Mouse (Mus musculus) liver, postnatal 0 days (tissue): ENCODE results near the gene Ahsa1. TPM values are rescaled to one million over a fixed set of nuclear protein-coding genes. Genes with fewer than 3 reads are reported as not detected.

Source experiments
- ATAC-seq: fragments of 200-750 bp; cut with Nextera tagmentation; 2 replicates; pipeline ENCODE4 v1.8.0; 2017; ENCODE audit warnings: mild to moderate bottlenecking, moderate library complexity
- DNase-seq: peaks from one replicate; pipeline ENCODE4 v3.0.0-alpha.2; 2016
- H3K27ac ChIP-seq: fragments of 300-500 bp; sonication (generic); 2 replicates; pipeline ENCODE4 v1.5.1; 2014; ENCODE audit warnings: antibody characterized with exemption, moderate library complexity, mild to moderate bottlenecking, low read depth
- H3K27me3 ChIP-seq: fragments of 300-500 bp; sonication (generic); 2 replicates; pipeline ENCODE4 v1.6.1; 2014; ENCODE audit warnings: low read length, control low read depth, mixed read lengths; ENCODE audit not compliant: insufficient read depth
- H3K36me3 ChIP-seq: fragments of 300-500 bp; sonication (generic); replicated peaks from 2 replicates; pipeline ENCODE4 v1.6.1; 2014; ENCODE audit warnings: mild to moderate bottlenecking, control low read depth, low read length, moderate library complexity, mixed read lengths; ENCODE audit not compliant: insufficient read depth
- H3K4me1 ChIP-seq: fragments of 300-500 bp; sonication (generic); 2 replicates; pipeline ENCODE4 v1.6.1; 2014; ENCODE audit warnings: antibody characterized with exemption, mild to moderate bottlenecking, control low read depth; ENCODE audit not compliant: insufficient read depth
- H3K4me2 ChIP-seq: fragments of 300-500 bp; sonication (generic); 2 replicates; pipeline ENCODE4 v1.6.1; 2014; ENCODE audit warnings: low read depth, mild to moderate bottlenecking, low read length, moderate library complexity, mixed read lengths
- H3K4me3 ChIP-seq: fragments of 300-500 bp; sonication (generic); 2 replicates; pipeline ENCODE4 v1.5.1; 2014; ENCODE audit warnings: low read depth, low read length
- H3K9ac ChIP-seq: fragments of 300-500 bp; sonication (generic); replicated peaks from 2 replicates; pipeline ENCODE4 v1.6.1; 2014; ENCODE audit warnings: mild to moderate bottlenecking, moderate library complexity
- H3K9me3 ChIP-seq: fragments of 300-500 bp; sonication (generic); 2 replicates; pipeline ENCODE4 v1.6.1; 2016; ENCODE audit warnings: mild to moderate bottlenecking, control low read depth, low read length, mixed read lengths
- CTCF ChIP-seq: sonication (generic); IDR thresholded peaks from 2 replicates; pipeline ENCODE4 v1.5.1; 2016; ENCODE audit warnings: antibody characterized with exemption, low read depth
- EP300 ChIP-seq: IDR thresholded peaks from 2 replicates; pipeline ENCODE4 v1.6.1; 2016; ENCODE audit warnings: antibody characterized with exemption, low read depth, mild to moderate bottlenecking
- WGBS: fragments of 180-500 bp; shearing (Covaris S2); extraction: QIAGEN DNeasy Blood & Tissue Kit; methylation state at CpG from one replicate; pipeline ENCODE4 v1.1.7; 2014; ENCODE audit not compliant: insufficient replicate concordance; 5-methylcytosine and 5-hydroxymethylcytosine counted together
- polyA plus RNA-seq: library from polyadenylated mRNA; unstranded; fragments of >200 nt; fragmentation: Nextera tagmentation; extraction: Ambion mirVana; gene quantifications from 2 replicates; pipeline ENCODE4 v1.2.1, GENCODE M21; 2015

Gene Ahsa1
- polyA plus RNA-seq, 1 experiment from 2014 or later = 89.4 TPM

DNA sequence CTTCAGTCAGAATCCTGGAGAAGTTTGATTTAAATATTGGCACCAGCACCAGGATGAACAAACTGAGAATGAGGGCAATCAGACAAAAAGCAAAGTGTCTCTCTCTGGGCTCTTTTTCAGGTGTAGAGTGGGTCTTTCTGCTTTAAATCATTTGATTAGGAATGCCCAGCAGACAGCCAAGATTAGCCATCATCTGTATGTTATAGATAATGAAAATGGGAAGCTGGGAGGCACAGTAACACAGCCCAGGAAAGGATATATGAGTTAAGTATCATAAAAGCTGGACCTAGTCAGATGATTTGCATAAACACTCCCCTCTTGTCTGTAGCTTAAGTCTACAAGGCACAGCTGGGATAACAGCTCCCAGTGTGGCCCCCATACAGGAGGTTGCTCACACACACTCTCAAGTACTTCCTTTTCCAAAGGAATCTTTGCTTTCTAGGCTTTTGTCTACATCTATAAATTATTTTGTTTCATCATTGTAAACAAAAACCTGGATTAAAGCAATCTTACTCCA, 35.8 kb upstream of the Ahsa1 start:
- no peak overlapping the region for H3K4me3 ChIP-seq
- ATAC-seq = no peak
- no peaks in the 10 kb centered on the region for H3K4me1 ChIP-seq
- no peaks in the 10 kb centered on the region for H3K36me3 ChIP-seq
- H3K9ac ChIP-seq = no peak overlapping the region
- no peak for DNase-seq
- no peak overlapping the region for H3K4me2 ChIP-seq
- no peaks in the 10 kb centered on the region for H3K27me3 ChIP-seq
- no peak for TF ChIP-seq EP300
- TF ChIP-seq CTCF = no peak
- peaks cover 2% of the 10 kb centered on the region; the same call in 1 of the 2 replicates for H3K9me3 ChIP-seq
- no peak overlapping the region for H3K27ac ChIP-seq

- no peaks in the 10 kb centered on the region for H3K27me3 ChIP-seq
- no peak overlapping the region for H3K9ac ChIP-seq
- no peaks in the 10 kb centered on the region for H3K9me3 ChIP-seq
- 41% methylated on average over 5 of the region's 5 CpGs for WGBS
- peaks cover 17% of the 10 kb centered on the region for H3K36me3 ChIP-seq
- DNase-seq (no peak), ATAC-seq (no peak)
- H3K27ac ChIP-seq = peak overlapping the region; percentile 57
- H3K4me2 ChIP-seq = no peak overlapping the region
- no peak overlapping the region for H3K4me3 ChIP-seq
- no peaks in the 10 kb centered on the region for H3K4me1 ChIP-seq
- TF ChIP-seq CTCF (no peak), EP300 (no peak)
Measured at GRCm38 (mm10) chr12:87236882-87237483, 29.3 kb upstream of the Ahsa1 start.

GRCm38 (mm10) chr12:87238632-87239031, 27.6 kb upstream of the Ahsa1 start, which contains the start of gene Noxred1:
Gene Noxred1 (minus strand): TSS chr12:87238732.
- Histone ChIP-seq H3K27me3 (no peaks in the 10 kb centered on the region), H3K4me1 (no peaks in the 10 kb centered on the region), H3K36me3 (peaks cover 20% of the 10 kb centered on the region), H3K4me2 (no peak within 1 kb of the TSS), H3K27ac (peak within 1 kb of the TSS; percentile 57; the same call in 1 of the 2 replicates), H3K9me3 (no peaks in the 10 kb centered on the region), H3K9ac (no peak within 1 kb of the TSS), H3K4me3 (no peak within 1 kb of the TSS)
- ATAC-seq (no peak), DNase-seq (no peak)
- TF ChIP-seq CTCF (no peak), EP300 (no peak)
- WGBS = 75% methylated on average over 1 of the region's 1 CpGs

DNA sequence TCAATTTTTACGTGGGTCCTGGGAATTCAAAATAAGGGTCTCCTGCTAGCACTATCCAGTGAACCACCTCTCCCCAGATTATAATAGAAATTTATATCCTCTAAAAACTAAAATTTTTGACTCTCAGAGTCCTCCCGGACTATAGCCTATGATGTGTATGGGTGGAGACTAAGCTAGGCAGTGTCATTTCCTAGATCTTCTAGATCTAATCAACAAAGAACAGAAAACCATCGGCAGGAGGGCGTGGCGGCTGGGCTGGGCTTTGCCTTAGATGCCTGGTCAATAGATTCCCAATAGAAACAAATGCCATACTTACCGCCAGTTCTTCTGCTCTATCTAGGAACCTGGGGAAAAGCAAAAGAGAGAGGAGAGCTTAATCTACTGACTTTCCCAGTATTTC, 16.1 kb upstream of the Ahsa1 start:
- Histone ChIP-seq H3K27me3 (no peaks in the 10 kb centered on the region), H3K4me1 (no peaks in the 10 kb centered on the region), H3K9me3 (no peaks in the 10 kb centered on the region), H3K36me3 (peaks cover 66% of the 10 kb centered on the region), H3K27ac (no peak overlapping the region), H3K4me3 (no peak overlapping the region), H3K9ac (no peak overlapping the region), H3K4me2 (no peak overlapping the region)
- 63% methylated on average over 6 of the region's 6 CpGs for WGBS
- ATAC-seq (no peak), DNase-seq (no peak)
- TF ChIP-seq EP300 (no peak), CTCF (no peak)

DNA sequence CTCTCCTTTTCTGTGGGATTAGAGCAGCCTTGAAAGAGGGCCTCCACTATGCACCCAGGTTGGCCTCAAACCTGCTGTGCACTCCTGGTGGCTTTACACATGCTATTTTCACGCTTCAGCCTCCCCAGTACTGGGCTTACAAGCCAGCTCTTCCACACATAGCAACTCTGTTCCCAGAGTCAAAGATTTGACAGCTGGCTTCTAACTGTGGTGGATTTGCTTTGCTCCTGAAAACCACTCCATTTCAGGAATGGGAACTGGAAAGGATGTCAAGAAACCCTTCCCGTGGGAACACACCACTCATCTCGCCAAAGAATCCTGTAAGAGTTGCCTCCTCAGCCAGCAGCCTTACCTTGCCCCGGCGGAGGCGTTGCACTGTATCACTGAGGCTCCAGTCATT, 12.4 kb upstream of the Ahsa1 start:
- Histone ChIP-seq H3K9ac (no peak overlapping the region), H3K27ac (no peak overlapping the region), H3K9me3 (no peaks in the 10 kb centered on the region), H3K4me2 (no peak overlapping the region), H3K27me3 (no peaks in the 10 kb centered on the region), H3K4me1 (no peaks in the 10 kb centered on the region), H3K36me3 (peaks cover 72% of the 10 kb centered on the region), H3K4me3 (no peak overlapping the region)
- no peak for ATAC-seq
- no peak for DNase-seq
- WGBS = 93% methylated on average over 6 of the region's 6 CpGs
- TF ChIP-seq CTCF = no peak

DNA sequence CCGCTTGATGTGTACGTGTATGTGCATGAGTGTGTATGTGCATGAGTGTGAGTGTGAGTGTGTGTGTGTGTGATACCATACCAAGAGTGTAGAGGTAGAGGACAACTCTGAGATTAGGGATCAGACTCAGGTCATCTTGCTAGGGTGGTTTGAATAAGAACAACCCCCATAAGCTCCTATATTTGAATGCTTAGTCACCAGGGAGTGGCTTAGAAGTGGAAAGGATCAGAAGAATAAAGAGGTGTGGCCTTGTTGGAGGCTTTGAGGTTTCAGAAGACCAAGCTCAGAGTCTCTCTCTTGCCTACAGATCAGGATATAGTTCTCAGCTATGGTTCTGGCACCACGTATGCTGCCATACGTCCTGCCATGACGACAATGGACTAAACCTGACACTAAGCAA, 9.7 kb upstream of the Ahsa1 start:
- TF ChIP-seq CTCF (no peak), EP300 (no peak)
- H3K4me1 ChIP-seq = no peaks in the 10 kb centered on the region
- H3K4me2 ChIP-seq = no peak overlapping the region
- peaks cover 59% of the 10 kb centered on the region for H3K36me3 ChIP-seq
- no peak overlapping the region for H3K4me3 ChIP-seq
- whole genome bisulfite sequencing = 84% methylated on average over 5 of the region's 5 CpGs
- DNase-seq = no peak
- H3K27ac ChIP-seq = no peak overlapping the region
- no peaks in the 10 kb centered on the region for H3K9me3 ChIP-seq
- H3K9ac ChIP-seq = no peak overlapping the region
- ATAC-seq = no peak
- no peaks in the 10 kb centered on the region for H3K27me3 ChIP-seq
